Mouse (Mus musculus): Measurements from ENCODE around the gene Ing2.

- TF ChIP-seq CTCF (IDR thresholded peaks at IDR 0.05 in 2 of 3, conservative IDR thresholded peaks at IDR 0.05 in 1 of 3; ENCODE audit: control insufficient read depth in 1 of 3, insufficient read depth in 1 of 3, low read depth in 2 of 3, low read length in 3 of 3, poor library complexity in 1 of 3, severe bottlenecking in 1 of 3) (no peak), POLR2AphosphoS5 (IDR thresholded peaks at IDR 0.05; ENCODE audit: borderline replicate concordance, low read depth, low read length) (no peak), RCOR1 (IDR thresholded peaks at IDR 0.05; ENCODE audit: low read depth, low read length) (no peak)
Observed at GRCm38 (mm10) chr8:47637152-47637551, 38.2 kb downstream of the Ing2 start.
